Mouse (Mus musculus) lung, postnatal 0 days (tissue): ENCODE measurements around the gene Gm5901.

Source experiments
- CTCF ChIP-seq: IDR thresholded peaks from 2 replicates; pipeline ENCODE4 v1.5.1; 2016; ENCODE audit warnings: antibody characterized with exemption, mild to moderate bottlenecking
- EP300 ChIP-seq: IDR thresholded peaks from 2 replicates; pipeline ENCODE4 v1.6.1; 2016; ENCODE audit warnings: antibody characterized with exemption, mild to moderate bottlenecking, control low read depth

DNA sequence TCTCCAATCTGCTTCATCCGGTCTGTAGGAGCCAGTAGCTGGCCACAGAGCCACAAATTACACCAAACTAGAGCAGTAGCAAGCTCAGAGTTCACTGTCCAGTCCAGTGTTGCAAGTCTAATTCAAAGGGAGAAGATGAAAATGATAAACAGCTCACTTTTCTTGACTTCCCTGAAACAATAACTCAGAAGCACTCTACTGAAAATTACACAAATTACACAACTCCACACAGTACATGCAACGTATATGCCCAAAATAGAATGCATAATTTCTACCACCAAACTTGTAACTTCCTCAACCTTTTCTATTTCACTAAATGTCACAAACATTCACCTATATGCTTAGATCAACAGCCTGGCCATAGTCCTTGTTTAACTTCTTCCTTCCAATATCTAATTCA is 15.4 kb downstream of the Gm5901 start:
- no peak for TF ChIP-seq CTCF
- TF ChIP-seq EP300: no peak
